Mouse (Mus musculus): ENCODE results near the gene Irf3. TPM values are rescaled to one million over a fixed set of nuclear protein-coding genes. Genes with fewer than 3 reads are reported as not detected.
A peak's percentile ranks its signal among the peaks of the same experiment; 100 is the strongest.

Gene Irf3
- polyA plus RNA-seq (2012; rRNA removed): 142 and 168 TPM in 2 replicates
- 92.5 and 92.7 TPM in 2 replicates for polyA plus RNA-seq (2014; fragmentation: Nextera tagmentation; extraction: Ambion mirVana)

GRCm38 (mm10) chr7:44997231-44997939 is at the start of gene Irf3:
Gene Irf3, plus strand, starts transcription at chr7:44997648.
- under 1% methylated on average over 43 of the region's 43 CpGs for WGBS
- Histone ChIP-seq H3K4me2 (replicated peaks; ENCODE audit: low read depth, low read length, severe bottlenecking) (peak within 1 kb of the TSS; percentile 60), H3K27me3 (ENCODE audit: control insufficient read depth, insufficient read depth, low read length) (no peaks in the 10 kb centered on the region), H3K9ac (ENCODE audit: low read depth, low read length, severe bottlenecking) (peak within 1 kb of the TSS; percentile 70), H3K36me3 (ENCODE audit: control insufficient read depth, insufficient read depth, low read length) (peaks cover 64% of the 10 kb centered on the region), H3K4me3 (replicated peaks; ENCODE audit: low read length) (peak within 1 kb of the TSS; percentile 68), H3K4me1 (ENCODE audit: control insufficient read depth, insufficient read depth, low read length) (peaks cover 15% of the 10 kb centered on the region), H3K9me3 (ENCODE audit: control insufficient read depth, low read length) (no peaks in the 10 kb centered on the region), H3K27ac (replicated peaks; ENCODE audit: low read depth, low read length) (peak within 1 kb of the TSS; percentile 81)
- peak; percentile 98 for DNase-seq (ENCODE audit: low spot score)
- peak; percentile 8; the same call in 1 of the 2 replicates for TF ChIP-seq POLR2A (IDR thresholded peaks at IDR 0.05; ENCODE audit: borderline replicate concordance, extremely low read depth, insufficient read depth, insufficient read length)
- peak; percentile 95 for ATAC-seq (ENCODE audit: low FRiP score, low read depth)

GRCm38 (mm10) chr7:44949922-44950321 is 47.5 kb upstream of the Irf3 start:
- Histone ChIP-seq H3K4me3 (replicated peaks; ENCODE audit: low read length) (no peak overlapping the region), H3K36me3 (ENCODE audit: control insufficient read depth, insufficient read depth, low read length) (no peaks in the 10 kb centered on the region), H3K27me3 (ENCODE audit: control insufficient read depth, insufficient read depth, low read length) (peaks cover 17% of the 10 kb centered on the region; the same call in 1 of the 2 replicates), H3K4me1 (ENCODE audit: control insufficient read depth, insufficient read depth, low read length) (peaks cover 4% of the 10 kb centered on the region), H3K9ac (ENCODE audit: low read depth, low read length, severe bottlenecking) (no peak overlapping the region), H3K9me3 (ENCODE audit: control insufficient read depth, low read length) (no peaks in the 10 kb centered on the region), H3K4me2 (replicated peaks; ENCODE audit: low read depth, low read length, severe bottlenecking) (no peak overlapping the region), H3K27ac (replicated peaks; ENCODE audit: low read depth, low read length) (no peak overlapping the region)
- ATAC-seq (ENCODE audit: low FRiP score, low read depth): no peak
- DNase-seq (ENCODE audit: low spot score): no peak
- 66% methylated on average over 6 of the region's 6 CpGs for WGBS
- TF ChIP-seq POLR2A (IDR thresholded peaks at IDR 0.05; ENCODE audit: borderline replicate concordance, extremely low read depth, insufficient read depth, insufficient read length): no peak

GRCm38 (mm10) chr7:44951960-44952359 is 45.5 kb upstream of the Irf3 start:
- peak overlapping the region; percentile 55 for H3K9ac ChIP-seq (ENCODE audit: low read depth, low read length, severe bottlenecking)
- peak; percentile 66 for DNase-seq (ENCODE audit: low spot score)
- no peak for TF ChIP-seq POLR2A (IDR thresholded peaks at IDR 0.05; ENCODE audit: borderline replicate concordance, extremely low read depth, insufficient read depth, insufficient read length)
- H3K4me1 ChIP-seq (ENCODE audit: control insufficient read depth, insufficient read depth, low read length): peaks cover 4% of the 10 kb centered on the region
- ATAC-seq (ENCODE audit: low FRiP score, low read depth): 0 out of 2 replicates have a peak, but pooled peaks have one; percentile 36
- no peak overlapping the region for H3K27ac ChIP-seq (replicated peaks; ENCODE audit: low read depth, low read length)
- H3K27me3 ChIP-seq (ENCODE audit: control insufficient read depth, insufficient read depth, low read length): peaks cover 17% of the 10 kb centered on the region; the same call in 1 of the 2 replicates
- H3K9me3 ChIP-seq (ENCODE audit: control insufficient read depth, low read length): no peaks in the 10 kb centered on the region
- no peaks in the 10 kb centered on the region for H3K36me3 ChIP-seq (ENCODE audit: control insufficient read depth, insufficient read depth, low read length)
- WGBS: 6% methylated on average over 10 of the region's 10 CpGs
- H3K4me2 ChIP-seq (replicated peaks; ENCODE audit: low read depth, low read length, severe bottlenecking): peak overlapping the region; percentile 90
- H3K4me3 ChIP-seq (replicated peaks; ENCODE audit: low read length): peak overlapping the region; percentile 51

- H3K27ac ChIP-seq (replicated peaks; ENCODE audit: low read depth, low read length): no peak overlapping the region
- H3K4me2 ChIP-seq (replicated peaks; ENCODE audit: low read depth, low read length, severe bottlenecking): peak overlapping the region; percentile 90
- H3K9me3 ChIP-seq (ENCODE audit: control insufficient read depth, low read length): no peaks in the 10 kb centered on the region
- H3K9ac ChIP-seq (ENCODE audit: low read depth, low read length, severe bottlenecking): peak overlapping the region; percentile 55
- ATAC-seq (ENCODE audit: low FRiP score, low read depth) (peak; percentile 93), DNase-seq (ENCODE audit: low spot score) (peak; percentile 96)
- TF ChIP-seq POLR2A (IDR thresholded peaks at IDR 0.05; ENCODE audit: borderline replicate concordance, extremely low read depth, insufficient read depth, insufficient read length): peak; percentile 42; the same call in 1 of the 2 replicates
- H3K4me1 ChIP-seq (ENCODE audit: control insufficient read depth, insufficient read depth, low read length): peaks cover 4% of the 10 kb centered on the region
- H3K27me3 ChIP-seq (ENCODE audit: control insufficient read depth, insufficient read depth, low read length): peaks cover 17% of the 10 kb centered on the region; the same call in 1 of the 2 replicates
- no peaks in the 10 kb centered on the region for H3K36me3 ChIP-seq (ENCODE audit: control insufficient read depth, insufficient read depth, low read length)
- 6% methylated on average over 24 of the region's 24 CpGs for WGBS
- H3K4me3 ChIP-seq (replicated peaks; ENCODE audit: low read length): peak overlapping the region; percentile 51
Measured at GRCm38 (mm10) chr7:44952611-44953306, 44.7 kb upstream of the Irf3 start.

DNA sequence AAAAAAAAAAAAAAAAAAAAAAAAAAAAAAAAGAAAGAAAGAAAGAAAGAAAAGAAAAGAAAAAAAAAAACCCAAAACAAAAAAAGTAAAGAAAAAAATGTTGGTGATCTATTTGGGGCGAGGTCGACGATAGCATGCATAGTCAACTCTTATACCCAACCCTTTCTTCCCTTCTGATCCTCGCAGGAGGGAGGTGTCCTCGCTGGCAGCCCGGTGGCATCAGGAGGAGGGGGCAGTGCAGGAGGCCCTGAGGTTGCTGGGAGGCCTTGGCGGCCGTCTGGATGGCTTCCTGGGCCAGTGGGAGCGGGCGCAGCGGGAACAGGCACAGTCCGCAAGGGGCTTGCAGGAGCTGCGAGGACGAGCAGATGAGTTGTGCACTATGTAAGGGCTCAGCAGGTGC is 43.9 kb upstream of the Irf3 start:
- H3K4me3 ChIP-seq (replicated peaks; ENCODE audit: low read length): no peak overlapping the region
- WGBS: 64% methylated on average over 14 of the region's 14 CpGs

More for the DNA sequence above, 43.9 kb upstream of the Irf3 start:
- Histone ChIP-seq H3K27me3 (ENCODE audit: control insufficient read depth, insufficient read depth, low read length) (peaks cover 17% of the 10 kb centered on the region; the same call in 1 of the 2 replicates), H3K36me3 (ENCODE audit: control insufficient read depth, insufficient read depth, low read length) (no peaks in the 10 kb centered on the region), H3K4me2 (replicated peaks; ENCODE audit: low read depth, low read length, severe bottlenecking) (no peak overlapping the region), H3K9me3 (ENCODE audit: control insufficient read depth, low read length) (no peaks in the 10 kb centered on the region), H3K9ac (ENCODE audit: low read depth, low read length, severe bottlenecking) (no peak overlapping the region), H3K27ac (replicated peaks; ENCODE audit: low read depth, low read length) (no peak overlapping the region), H3K4me1 (ENCODE audit: control insufficient read depth, insufficient read depth, low read length) (peaks cover 4% of the 10 kb centered on the region)
- ATAC-seq (ENCODE audit: low FRiP score, low read depth) (no peak), DNase-seq (ENCODE audit: low spot score) (no peak)
- TF ChIP-seq POLR2A (IDR thresholded peaks at IDR 0.05; ENCODE audit: borderline replicate concordance, extremely low read depth, insufficient read depth, insufficient read length): no peak

All from limb, embryonic 14.5 days (tissue).